Mouse (Mus musculus) lung, adult 2 months (tissue): ENCODE measurements at regions not wholly inside any gene's neighbourhood (a gene's known extent, or its start where the extent isn't known, plus 50 kb on each side); places are given as distances from the start of the nearest gene placed in this dataset.

Experiments
- CTCF ChIP-seq: fragments of 200-500 bp; IDR thresholded peaks from 2 replicates; pipeline ENCODE4 v1.5.1; 2011; ENCODE audit warnings: mild to moderate bottlenecking, low read length, control low read depth; ENCODE audit not compliant: insufficient read depth
- POLR2A ChIP-seq: fragments of 200-500 bp; IDR thresholded peaks from 2 replicates; pipeline ENCODE4 v1.6.1; 2011; ENCODE audit warnings: low read depth, mild to moderate bottlenecking, control low read depth, low read length, borderline replicate concordance; ENCODE audit errors: extremely low read depth

DNA sequence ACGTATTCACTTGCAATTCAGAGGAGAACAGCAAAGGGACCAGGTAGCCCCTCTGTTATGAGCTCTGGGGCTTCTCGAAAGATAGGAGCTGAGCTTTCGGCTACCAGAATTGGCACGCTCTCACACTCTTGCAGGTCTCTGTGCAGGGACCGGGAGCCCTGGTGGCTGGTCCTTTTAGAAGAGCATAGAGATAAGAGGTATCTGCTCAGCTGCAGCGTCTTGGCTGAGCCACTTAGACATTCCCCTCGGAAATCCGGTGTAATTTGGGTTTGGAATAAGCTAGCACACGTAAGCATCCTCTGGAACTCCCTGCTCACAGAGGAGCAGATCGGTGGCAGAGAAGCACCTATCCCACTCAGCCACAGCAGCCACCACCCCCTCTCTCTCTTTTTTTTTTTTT lies 372.3 kb upstream of the Slc7a11 start:
- no peak for TF ChIP-seq POLR2A
- no peak for TF ChIP-seq CTCF
